Mouse (Mus musculus) bone marrow, adult 2 months (tissue): Measurements from ENCODE around the gene Bri3bp.
"Not testable (repeated sequence)": the region's sequence is repeated elsewhere in the genome, so short reads cannot be mapped to it uniquely, and the experiment has no call there.

Experiments used
- CTCF ChIP-seq: fragments of 200-500 bp; IDR thresholded peaks from 2 replicates; pipeline ENCODE4 v1.5.1; 2011; ENCODE audit warnings: low read length, control low read depth; ENCODE audit not compliant: control insufficient read depth, insufficient read depth
- POLR2A ChIP-seq: fragments of 200-500 bp; IDR thresholded peaks from 2 replicates; pipeline ENCODE4 v1.6.1; 2011; ENCODE audit warnings: low read depth, mild to moderate bottlenecking, control low read depth, low read length, borderline replicate concordance; ENCODE audit not compliant: control insufficient read depth

DNA sequence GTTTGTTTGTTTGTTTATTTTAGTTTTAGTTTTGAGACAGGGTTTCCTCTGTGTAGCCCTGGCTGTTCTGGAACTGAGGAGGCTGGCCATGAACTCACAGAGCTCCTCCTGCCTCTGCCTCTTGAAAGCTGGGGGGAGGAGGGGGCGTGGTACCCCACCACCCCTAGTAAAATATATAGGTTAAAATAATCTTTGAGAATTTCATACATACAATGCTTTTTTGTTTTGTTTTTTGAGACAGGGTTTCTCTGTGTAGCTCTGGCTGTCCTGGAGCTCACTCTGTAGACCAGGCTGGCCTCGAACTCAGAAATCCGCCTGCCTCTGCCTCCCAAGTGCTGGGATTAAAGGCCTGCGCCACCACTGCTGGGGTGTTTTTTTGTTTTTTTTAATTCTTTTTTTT is 49.2 kb upstream of the Bri3bp start:
- TF ChIP-seq CTCF, POLR2A: not testable (repeated sequence)
